9 mouse cellular contexts compared by ENCODE assay signal in genomic region chr6:73010073-73010472, GRCm38 (mm10). TPM values are rescaled to one million over a fixed set of nuclear protein-coding genes. Genes with fewer than 3 reads are reported as not detected.
DNase-seq lines count a peak whose midpoint lies in the region; ATAC-seq and TF ChIP-seq lines count a peak whose summit lies in the region.
"Had no signal": no experiment of that assay in that cellular context is flagged by ENCODE, and none has a peak within 500 bp of the region (broad histone marks: within the 10 kb centered on the region; RNA-seq: fewer than 3 reads in every experiment).

No protein-coding gene starts in this region.

- no peaks in the 10 kb centered on the region for H3K36me3 ChIP-seq in intestine, postnatal 0 days (ENCODE audit: control insufficient read depth, insufficient read depth)
- no peaks in the 10 kb centered on the region for H3K36me3 ChIP-seq in intestine, embryonic 15.5 days
- no peaks in the 10 kb centered on the region for H3K36me3 ChIP-seq in limb, embryonic 11.5 days (ENCODE audit: control insufficient read depth, insufficient read depth, low read length)
- H3K36me3 ChIP-seq: embryonic facial prominence, embryonic 12.5 days had no signal

- no peaks in the 10 kb centered on the region for H3K9me3 ChIP-seq in intestine, postnatal 0 days (ENCODE audit: control insufficient read depth)
- no peaks in the 10 kb centered on the region for H3K9me3 ChIP-seq in intestine, embryonic 15.5 days
- H3K9me3 ChIP-seq in limb, embryonic 11.5 days (ENCODE audit: control insufficient read depth, low read length), result no peaks in the 10 kb centered on the region
- H3K9me3 ChIP-seq: embryonic facial prominence, embryonic 12.5 days had no signal

- no peak overlapping the region for H3K4me2 ChIP-seq in intestine, postnatal 0 days (replicated peaks; ENCODE audit: low read depth)
- H3K4me2 ChIP-seq in intestine, embryonic 15.5 days (replicated peaks), result no peak overlapping the region
- no peak overlapping the region for H3K4me2 ChIP-seq in limb, embryonic 11.5 days (ENCODE audit: low read depth, severe bottlenecking)
- H3K4me2 ChIP-seq: embryonic facial prominence, embryonic 12.5 days had no signal

- H3K4me1 ChIP-seq in intestine, postnatal 0 days (replicated peaks; ENCODE audit: control insufficient read depth, insufficient read depth, low read length), result no peaks in the 10 kb centered on the region
- no peaks in the 10 kb centered on the region for H3K4me1 ChIP-seq in intestine, embryonic 15.5 days (replicated peaks)
- no peaks in the 10 kb centered on the region for H3K4me1 ChIP-seq in limb, embryonic 11.5 days (ENCODE audit: control insufficient read depth, insufficient read depth, low read length)
- H3K4me1 ChIP-seq: embryonic facial prominence, embryonic 12.5 days had no signal

- WGBS in intestine, postnatal 0 days, result 39% methylated on average over 6 of the region's 6 CpGs
- 39% methylated on average over 6 of the region's 6 CpGs for WGBS in intestine, embryonic 15.5 days
- 52% methylated on average over 6 of the region's 6 CpGs for WGBS in limb, embryonic 11.5 days

- H3K4me3 ChIP-seq in intestine, postnatal 0 days (ENCODE audit: low read depth, low read length), result no peak overlapping the region
- H3K4me3 ChIP-seq in intestine, embryonic 15.5 days (replicated peaks), result no peak overlapping the region
- no peak overlapping the region for H3K4me3 ChIP-seq in limb, embryonic 11.5 days (ENCODE audit: low read depth, low read length)
- H3K4me3 ChIP-seq: embryonic facial prominence, embryonic 12.5 days had no signal

- H3K27me3 ChIP-seq in intestine, postnatal 0 days (replicated peaks; ENCODE audit: control insufficient read depth, insufficient read depth, low read length), result no peaks in the 10 kb centered on the region
- no peaks in the 10 kb centered on the region for H3K27me3 ChIP-seq in intestine, embryonic 15.5 days (replicated peaks)
- no peaks in the 10 kb centered on the region for H3K27me3 ChIP-seq in limb, embryonic 11.5 days (ENCODE audit: control insufficient read depth, insufficient read depth, low read length)
- H3K27me3 ChIP-seq: embryonic facial prominence, embryonic 12.5 days had no signal

- H3K9ac ChIP-seq in intestine, postnatal 0 days (ENCODE audit: low read depth, low read length), result no peak overlapping the region
- no peak overlapping the region for H3K9ac ChIP-seq in intestine, embryonic 15.5 days
- no peak overlapping the region for H3K9ac ChIP-seq in limb, embryonic 11.5 days (ENCODE audit: low read length)
- H3K9ac ChIP-seq: embryonic facial prominence, embryonic 12.5 days had no signal

- TF ChIP-seq CTCF in intestine, postnatal 0 days (IDR thresholded peaks at IDR 0.05; ENCODE audit: low read depth), result peak; percentile 85

- peak; percentile 18 for DNase-seq in adrenal gland, adult 8-10 months
- peak; percentile 54 for DNase-seq in embryo, embryonic 10 days (ENCODE audit: low spot score)
- DNase-seq in limb, embryonic 11.5 days (ENCODE audit: low spot score), result peak; percentile 76
- peak; percentile 45 for DNase-seq in ovary, postnatal 10 days (ENCODE audit: low spot score)
- peak; percentile 80 for DNase-seq in thymus, postnatal 14 days

- no peak overlapping the region for H3K27ac ChIP-seq in intestine, postnatal 0 days (ENCODE audit: low read depth, low read length)
- no peak overlapping the region for H3K27ac ChIP-seq in intestine, embryonic 15.5 days
- no peak overlapping the region for H3K27ac ChIP-seq in limb, embryonic 11.5 days (replicated peaks; ENCODE audit: low read depth, low read length)
- H3K27ac ChIP-seq: embryonic facial prominence, embryonic 12.5 days had no signal

- ATAC-seq in intestine, postnatal 0 days, result no peak
- ATAC-seq in intestine, embryonic 15.5 days, result no peak
- ATAC-seq in hematopoietic stem cell, adult 5-6 weeks (replicated peaks in 1 of 2; ENCODE audit: insufficient read depth in 1 of 2, low FRiP score in 2 of 2, low TSS enrichment in 1 of 2, low read depth in 1 of 2, poor library complexity in 2 of 2, severe bottlenecking in 2 of 2), result peak; percentile 52 to 62; a peak in 3 of 4 replicates
- no peak for ATAC-seq in limb, embryonic 11.5 days (ENCODE audit: insufficient number of reproducible peaks, low FRiP score, low TSS enrichment, low read depth)

RNA-seq across cellular contexts. Expression of gene Tmsb10, which starts 51.5 kb away (rescaled TPM):
- polyA plus RNA-seq in intestine, postnatal 0 days (2015; fragmentation: Nextera tagmentation; extraction: Ambion mirVana), result 3,149 and 3,323 TPM in 2 replicates
- 1,739 and 2,151 TPM in 2 replicates for polyA plus RNA-seq in intestine, embryonic 15.5 days (2015; fragmentation: Nextera tagmentation; extraction: Ambion mirVana)
- total RNA-seq in adrenal gland, adult 8-10 months (2022), result 100 to 1,000 TPM in 3 of 4 experiments, 10 to 100 TPM in 1; 94.6 to 217 (median 164) TPM
- total RNA-seq in hematopoietic stem cell, adult 5-6 weeks (2017), result 586 and 795 TPM in 2 replicates
- 3,502 and 3,578 TPM in 2 replicates for polyA plus RNA-seq in limb, embryonic 11.5 days (2014; fragmentation: Nextera tagmentation; extraction: Ambion mirVana)

Comparison
In these comparisons a context has a peak if more than half of its experiments do, and no peak if none do; other contexts are left out.
1. ATAC-seq: peak in hematopoietic stem cell, adult 5-6 weeks (2 of 2); none in intestine, postnatal 0 days (single experiment), intestine, embryonic 15.5 days (single experiment) and limb, embryonic 11.5 days (single experiment).
2. DNase-seq: peak in every context shown above with its lines; median percentile 80 in thymus, postnatal 14 days; 76 in limb, embryonic 11.5 days; 54 in embryo, embryonic 10 days; 45 in ovary, postnatal 10 days; 18 in adrenal gland, adult 8-10 months.